ENCODE assay signal across 8 mouse cellular contexts in genomic region chr10:128093496-128094294, GRCm38 (mm10). TPM values are rescaled to one million over a fixed set of nuclear protein-coding genes. Genes with fewer than 3 reads are reported as not detected.
DNase-seq lines count a peak whose midpoint lies in the region; ATAC-seq lines count a peak whose summit lies in the region.

No protein-coding gene starts in this region.

- H3K27me3 ChIP-seq in megakaryocyte, embryonic 14.5 days (replicated peaks): no peaks in the 10 kb centered on the region
- H3K27me3 ChIP-seq in heart, embryonic 11.5 days (ENCODE audit: control insufficient read depth, insufficient read depth, low read length): no peaks in the 10 kb centered on the region
- H3K27me3 ChIP-seq in stomach, embryonic 15.5 days (replicated peaks): no peaks in the 10 kb centered on the region

- H3K4me1 ChIP-seq in megakaryocyte, embryonic 14.5 days: peaks cover 75% of the 10 kb centered on the region
- peaks cover 40% of the 10 kb centered on the region for H3K4me1 ChIP-seq in heart, embryonic 11.5 days (ENCODE audit: control insufficient read depth, insufficient read depth, low read length)
- peaks cover 50% of the 10 kb centered on the region for H3K4me1 ChIP-seq in stomach, embryonic 15.5 days

- H3K9ac ChIP-seq in heart, embryonic 11.5 days (ENCODE audit: low read depth, low read length): peak overlapping the region; percentile 90
- H3K9ac ChIP-seq in stomach, embryonic 15.5 days: 0 out of 2 replicates have a peak overlapping the region, but pooled peaks have one; percentile 65

- peak overlapping the region; percentile 95 for H3K4me2 ChIP-seq in heart, embryonic 11.5 days
- peak overlapping the region; percentile 86 for H3K4me2 ChIP-seq in stomach, embryonic 15.5 days

- no peaks in the 10 kb centered on the region for H3K9me3 ChIP-seq in megakaryocyte, embryonic 14.5 days
- H3K9me3 ChIP-seq in heart, embryonic 11.5 days (replicated peaks; ENCODE audit: control insufficient read depth, low read length): no peaks in the 10 kb centered on the region
- H3K9me3 ChIP-seq in stomach, embryonic 15.5 days: no peaks in the 10 kb centered on the region

- 26% methylated on average over 13 of the region's 13 CpGs for WGBS in heart, embryonic 11.5 days (ENCODE audit: insufficient replicate concordance)
- WGBS in stomach, embryonic 15.5 days: 32% methylated on average over 13 of the region's 13 CpGs

- peak overlapping the region; percentile 97 for H3K27ac ChIP-seq in heart, embryonic 11.5 days (ENCODE audit: low read depth, low read length)
- peak overlapping the region; percentile 95 for H3K27ac ChIP-seq in stomach, embryonic 15.5 days

- H3K4me3 ChIP-seq in megakaryocyte, embryonic 14.5 days (replicated peaks): peak overlapping the region; percentile 96
- H3K4me3 ChIP-seq in heart, embryonic 11.5 days (ENCODE audit: low read depth, low read length): peak overlapping the region; percentile 90
- peak overlapping the region; percentile 79 for H3K4me3 ChIP-seq in stomach, embryonic 15.5 days (replicated peaks)

- peaks cover 22% of the 10 kb centered on the region for H3K36me3 ChIP-seq in megakaryocyte, embryonic 14.5 days (replicated peaks; ENCODE audit: low read length)
- H3K36me3 ChIP-seq in heart, embryonic 11.5 days (ENCODE audit: control insufficient read depth, insufficient read depth, low read length): peaks cover 10% of the 10 kb centered on the region
- peaks cover 14% of the 10 kb centered on the region for H3K36me3 ChIP-seq in stomach, embryonic 15.5 days

- peak; percentile 58 to 59 for DNase-seq in cerebellum, adult 18-20 months
- peak; percentile 56 for DNase-seq in kidney, postnatal 10 days
- DNase-seq in layer of hippocampus, postnatal 36 days: no peak

- ATAC-seq in megakaryocyte, adult 5-6 weeks (ENCODE audit: poor library complexity, severe bottlenecking): no peak
- no peak for ATAC-seq in heart, embryonic 11.5 days (replicated peaks; ENCODE audit: insufficient number of reproducible peaks, low FRiP score, low TSS enrichment)
- ATAC-seq in megakaryocyte-erythroid progenitor cell, adult 5-6 weeks (replicated peaks; ENCODE audit: low FRiP score, low TSS enrichment, poor library complexity, severe bottlenecking): peak; percentile 46
- ATAC-seq in stomach, embryonic 15.5 days (ENCODE audit: insufficient read depth, low FRiP score, low read depth): no peak

RNA-seq across cellular contexts. Expression of gene Baz2a, which starts 2.3 kb away (rescaled TPM):
- 6.9 and 16.7 TPM in 2 replicates for polyA plus RNA-seq in megakaryocyte, embryonic 14.5 days (2012; ENCODE audit: insufficient read depth, low replicate concordance)
- total RNA-seq in megakaryocyte, adult 5-6 weeks (2015): 51.3 and 53.5 TPM in 2 replicates
- total RNA-seq in megakaryocyte, adult 5-6 weeks (2017): 21.3 and 27.4 TPM in 2 replicates
- polyA plus RNA-seq in heart, embryonic 11.5 days (2014; fragmentation: Nextera tagmentation; extraction: Ambion mirVana): 10.9 and 21.7 TPM in 2 replicates
- total RNA-seq in megakaryocyte-erythroid progenitor cell, adult 5-6 weeks (2014; fragmentation: Nextera tagmentation): 43.8 and 44.6 TPM in 2 replicates
- total RNA-seq in megakaryocyte-erythroid progenitor cell, adult 5-6 weeks (2017): 12.4 and 14.3 TPM in 2 replicates
- 10.1 and 11.7 TPM in 2 replicates for polyA plus RNA-seq in stomach, embryonic 15.5 days (2015; fragmentation: Nextera tagmentation; extraction: Ambion mirVana)
- 10 to 100 TPM; 39.9 to 46.8 TPM for total RNA-seq in layer of hippocampus, postnatal 36 days (2021)

RNA-seq across cellular contexts. Expression of gene Atp5b, which starts 10.6 kb away (rescaled TPM):
- 796 and 843 TPM in 2 replicates for polyA plus RNA-seq in megakaryocyte, embryonic 14.5 days (2012; ENCODE audit: insufficient read depth, low replicate concordance)
- 902 and 936 TPM in 2 replicates for total RNA-seq in megakaryocyte, adult 5-6 weeks (2015)
- total RNA-seq in megakaryocyte, adult 5-6 weeks (2017): 1,533 and 1,600 TPM in 2 replicates
- 4,523 and 4,948 TPM in 2 replicates for polyA plus RNA-seq in heart, embryonic 11.5 days (2014; fragmentation: Nextera tagmentation; extraction: Ambion mirVana)
- total RNA-seq in megakaryocyte-erythroid progenitor cell, adult 5-6 weeks (2014; fragmentation: Nextera tagmentation): 2,207 and 2,550 TPM in 2 replicates
- total RNA-seq in megakaryocyte-erythroid progenitor cell, adult 5-6 weeks (2017): 3,084 and 3,964 TPM in 2 replicates
- 2,393 and 2,495 TPM in 2 replicates for polyA plus RNA-seq in stomach, embryonic 15.5 days (2015; fragmentation: Nextera tagmentation; extraction: Ambion mirVana)
- 1,000 to 10,000 TPM; 1,628 to 1,744 TPM for total RNA-seq in layer of hippocampus, postnatal 36 days (2021)

RNA-seq across cellular contexts. Expression of gene Ptges3, which starts 34.9 kb away (rescaled TPM):
- polyA plus RNA-seq in megakaryocyte, embryonic 14.5 days (2012; ENCODE audit: insufficient read depth, low replicate concordance): 77.9 and 96.2 TPM in 2 replicates
- total RNA-seq in megakaryocyte, adult 5-6 weeks (2015): 118 and 120 TPM in 2 replicates
- 140 and 162 TPM in 2 replicates for total RNA-seq in megakaryocyte, adult 5-6 weeks (2017)
- 354 and 377 TPM in 2 replicates for polyA plus RNA-seq in heart, embryonic 11.5 days (2014; fragmentation: Nextera tagmentation; extraction: Ambion mirVana)
- 210 and 260 TPM in 2 replicates for total RNA-seq in megakaryocyte-erythroid progenitor cell, adult 5-6 weeks (2014; fragmentation: Nextera tagmentation)
- 377 and 378 TPM in 2 replicates for total RNA-seq in megakaryocyte-erythroid progenitor cell, adult 5-6 weeks (2017)
- 522 and 529 TPM in 2 replicates for polyA plus RNA-seq in stomach, embryonic 15.5 days (2015; fragmentation: Nextera tagmentation; extraction: Ambion mirVana)
- total RNA-seq in layer of hippocampus, postnatal 36 days (2021): 100 to 1,000 TPM; 155 to 157 TPM

RNA-seq across cellular contexts. Expression of gene Naca, which starts 58.3 kb away (rescaled TPM):
- 24.2 and 146 TPM in 2 replicates for polyA plus RNA-seq in megakaryocyte, embryonic 14.5 days (2012; ENCODE audit: insufficient read depth, low replicate concordance)
- 699 and 796 TPM in 2 replicates for total RNA-seq in megakaryocyte, adult 5-6 weeks (2015)
- total RNA-seq in megakaryocyte, adult 5-6 weeks (2017): 1,510 and 1,709 TPM in 2 replicates
- 678 and 713 TPM in 2 replicates for polyA plus RNA-seq in heart, embryonic 11.5 days (2014; fragmentation: Nextera tagmentation; extraction: Ambion mirVana)
- 1,531 and 1,673 TPM in 2 replicates for total RNA-seq in megakaryocyte-erythroid progenitor cell, adult 5-6 weeks (2014; fragmentation: Nextera tagmentation)
- total RNA-seq in megakaryocyte-erythroid progenitor cell, adult 5-6 weeks (2017): 2,722 and 3,167 TPM in 2 replicates
- 639 and 789 TPM in 2 replicates for polyA plus RNA-seq in stomach, embryonic 15.5 days (2015; fragmentation: Nextera tagmentation; extraction: Ambion mirVana)
- 100 to 1,000 TPM; 338 to 342 TPM for total RNA-seq in layer of hippocampus, postnatal 36 days (2021)

Comparison
In these comparisons a context has a peak if more than half of its experiments do, and no peak if none do; other contexts are left out.
1. DNase-seq: peak in cerebellum, adult 18-20 months (2 of 2) and kidney, postnatal 10 days (single experiment); none in layer of hippocampus, postnatal 36 days (0 of 2).
2. Peak in every context shown above with its lines, with median percentiles within 50 percentile points of each other: H3K4me3 ChIP-seq.